ENCODE assay signal across 12 mouse cellular contexts in genomic region chr2:72628626-72629470, GRCm38 (mm10).
DNase-seq lines count a peak whose midpoint lies in the region; ATAC-seq lines count a peak whose summit lies in the region.
"Had no signal": no experiment of that assay in that cellular context is flagged by ENCODE, and none has a peak within 500 bp of the region (broad histone marks: within the 10 kb centered on the region; RNA-seq: fewer than 3 reads in every experiment).

No protein-coding gene starts in this region.

- no peak overlapping the region for H3K4me3 ChIP-seq in hindbrain, embryonic 13.5 days
- no peak overlapping the region for H3K4me3 ChIP-seq in hindbrain, embryonic 12.5 days
- H3K4me3 ChIP-seq in lung, embryonic 16.5 days (ENCODE audit: low read length): peak overlapping the region; percentile 23
- 0 out of 2 replicates have a peak overlapping the region, but pooled peaks have one; percentile 6 for H3K4me3 ChIP-seq in forebrain, embryonic 16.5 days (replicated peaks; ENCODE audit: low read length)
- no peak overlapping the region for H3K4me3 ChIP-seq in neural tube, embryonic 15.5 days (replicated peaks)
- H3K4me3 ChIP-seq: neural tube, embryonic 12.5 days had no signal

- H3K27ac ChIP-seq in hindbrain, embryonic 13.5 days: peak overlapping the region; percentile 48
- no peak overlapping the region for H3K27ac ChIP-seq in hindbrain, embryonic 12.5 days
- H3K27ac ChIP-seq in lung, embryonic 16.5 days (ENCODE audit: low read length): 0 out of 2 replicates have a peak overlapping the region, but pooled peaks have one; percentile 7
- H3K27ac ChIP-seq in forebrain, embryonic 16.5 days (ENCODE audit: low read length): peak overlapping the region; percentile 69
- H3K27ac ChIP-seq in neural tube, embryonic 15.5 days (replicated peaks): no peak overlapping the region
- H3K27ac ChIP-seq: macrophage; neural tube, embryonic 12.5 days had no signal

- H3K9ac ChIP-seq in hindbrain, embryonic 13.5 days: no peak overlapping the region
- no peak overlapping the region for H3K9ac ChIP-seq in hindbrain, embryonic 12.5 days
- H3K9ac ChIP-seq in lung, embryonic 16.5 days (ENCODE audit: low read length): 0 out of 2 replicates have a peak overlapping the region, but pooled peaks have one; percentile 29
- no peak overlapping the region; the same call in 1 of the 2 replicates for H3K9ac ChIP-seq in forebrain, embryonic 16.5 days (replicated peaks; ENCODE audit: low read depth, low read length)
- no peak overlapping the region for H3K9ac ChIP-seq in neural tube, embryonic 15.5 days (replicated peaks)
- H3K9ac ChIP-seq: neural tube, embryonic 12.5 days had no signal

- H3K9me3 ChIP-seq in hindbrain, embryonic 13.5 days: no peaks in the 10 kb centered on the region
- no peaks in the 10 kb centered on the region for H3K9me3 ChIP-seq in hindbrain, embryonic 12.5 days (replicated peaks)
- H3K9me3 ChIP-seq in lung, embryonic 16.5 days (ENCODE audit: control insufficient read depth, low read length): no peaks in the 10 kb centered on the region
- H3K9me3 ChIP-seq in forebrain, embryonic 16.5 days (ENCODE audit: control insufficient read depth, low read length): no peaks in the 10 kb centered on the region
- no peaks in the 10 kb centered on the region for H3K9me3 ChIP-seq in neural tube, embryonic 15.5 days (replicated peaks)
- H3K9me3 ChIP-seq: neural tube, embryonic 12.5 days had no signal

- ATAC-seq in hindbrain, embryonic 13.5 days (ENCODE audit: low FRiP score): no peak
- ATAC-seq in hindbrain, embryonic 12.5 days (ENCODE audit: low FRiP score): no peak
- peak; percentile 54; the same call in 1 of the 2 replicates for ATAC-seq in lung, embryonic 16.5 days (ENCODE audit: low read depth)
- ATAC-seq in forebrain, embryonic 16.5 days: peak; percentile 62
- ATAC-seq in neural tube, embryonic 15.5 days (ENCODE audit: low FRiP score): no peak

- DNase-seq in lung, adult 18-20 months: no peak
- no peak for DNase-seq in gastrocnemius, postnatal 36 days
- no peak for DNase-seq in thymus, postnatal 10 days (ENCODE audit: low spot score in 2 of 2)
- DNase-seq: layer of hippocampus, postnatal 36 days; thymus, postnatal 14 days had no signal

- no peaks in the 10 kb centered on the region for H3K36me3 ChIP-seq in hindbrain, embryonic 13.5 days
- no peaks in the 10 kb centered on the region for H3K36me3 ChIP-seq in hindbrain, embryonic 12.5 days
- no peaks in the 10 kb centered on the region for H3K36me3 ChIP-seq in lung, embryonic 16.5 days (ENCODE audit: control insufficient read depth, insufficient read depth, low read length)
- no peaks in the 10 kb centered on the region for H3K36me3 ChIP-seq in forebrain, embryonic 16.5 days (ENCODE audit: control insufficient read depth, insufficient read depth)
- H3K36me3 ChIP-seq in neural tube, embryonic 15.5 days: no peaks in the 10 kb centered on the region
- H3K36me3 ChIP-seq: neural tube, embryonic 12.5 days had no signal

- H3K27me3 ChIP-seq in hindbrain, embryonic 13.5 days: no peaks in the 10 kb centered on the region
- peaks cover 4% of the 10 kb centered on the region; the same call in 1 of the 2 replicates for H3K27me3 ChIP-seq in hindbrain, embryonic 12.5 days
- no peaks in the 10 kb centered on the region for H3K27me3 ChIP-seq in lung, embryonic 16.5 days (ENCODE audit: control insufficient read depth, insufficient read depth, low read depth, low read length)
- no peaks in the 10 kb centered on the region for H3K27me3 ChIP-seq in forebrain, embryonic 16.5 days (replicated peaks; ENCODE audit: control insufficient read depth, insufficient read depth, low read length)
- no peaks in the 10 kb centered on the region; the same call in 1 of the 2 replicates for H3K27me3 ChIP-seq in neural tube, embryonic 15.5 days (replicated peaks)
- H3K27me3 ChIP-seq: neural tube, embryonic 12.5 days had no signal

- H3K4me1 ChIP-seq in hindbrain, embryonic 13.5 days (replicated peaks): peaks cover 21% of the 10 kb centered on the region
- peaks cover 16% of the 10 kb centered on the region; the same call in 1 of the 2 replicates for H3K4me1 ChIP-seq in hindbrain, embryonic 12.5 days
- peaks cover 14% of the 10 kb centered on the region for H3K4me1 ChIP-seq in lung, embryonic 16.5 days (replicated peaks; ENCODE audit: control insufficient read depth, insufficient read depth, low read length)
- peaks cover 27% of the 10 kb centered on the region for H3K4me1 ChIP-seq in forebrain, embryonic 16.5 days (replicated peaks; ENCODE audit: control insufficient read depth, insufficient read depth, low read length)
- H3K4me1 ChIP-seq in neural tube, embryonic 15.5 days: peaks cover 11% of the 10 kb centered on the region

- peak overlapping the region; percentile 27; the same call in 1 of the 2 replicates for H3K4me2 ChIP-seq in hindbrain, embryonic 13.5 days
- no peak overlapping the region for H3K4me2 ChIP-seq in hindbrain, embryonic 12.5 days (replicated peaks)
- H3K4me2 ChIP-seq in lung, embryonic 16.5 days (ENCODE audit: low read depth, low read length): peak overlapping the region; percentile 48
- H3K4me2 ChIP-seq in forebrain, embryonic 16.5 days (ENCODE audit: low read length): peak overlapping the region; percentile 47
- H3K4me2 ChIP-seq in neural tube, embryonic 15.5 days: peak overlapping the region; percentile 24; the same call in 1 of the 2 replicates
- H3K4me2 ChIP-seq: neural tube, embryonic 12.5 days had no signal

- intact Hi-C loops in gastrocnemius, postnatal 36 days (cut with DNase I): no loop called here

- 30% methylated on average over 16 of the region's 16 CpGs for WGBS in hindbrain, embryonic 13.5 days
- 35% methylated on average over 16 of the region's 16 CpGs for WGBS in hindbrain, embryonic 12.5 days
- WGBS in lung, embryonic 16.5 days: 25% methylated on average over 16 of the region's 16 CpGs
- 8% methylated on average over 16 of the region's 16 CpGs for WGBS in forebrain, embryonic 16.5 days
- whole genome bisulfite sequencing in neural tube, embryonic 15.5 days: 33% methylated on average over 16 of the region's 16 CpGs

Comparison
In these comparisons a context has a peak if more than half of its experiments do, and no peak if none do; other contexts are left out.
1. H3K27ac ChIP-seq: peak in hindbrain, embryonic 13.5 days (single experiment), lung, embryonic 16.5 days (single experiment) and forebrain, embryonic 16.5 days (single experiment); none in hindbrain, embryonic 12.5 days (single experiment) and neural tube, embryonic 15.5 days (single experiment).
2. ATAC-seq: peak in lung, embryonic 16.5 days (single experiment) and forebrain, embryonic 16.5 days (single experiment); none in hindbrain, embryonic 13.5 days (single experiment), hindbrain, embryonic 12.5 days (single experiment) and neural tube, embryonic 15.5 days (single experiment).
3. H3K4me3 ChIP-seq: peak in lung, embryonic 16.5 days (single experiment) and forebrain, embryonic 16.5 days (single experiment); none in hindbrain, embryonic 13.5 days (single experiment), hindbrain, embryonic 12.5 days (single experiment) and neural tube, embryonic 15.5 days (single experiment).